ENCODE assay signal across 8 mouse cellular contexts in genomic region chr5:100820483-100821184, GRCm38 (mm10). TPM values are rescaled to one million over a fixed set of nuclear protein-coding genes. Genes with fewer than 3 reads are reported as not detected.
DNase-seq lines count a peak whose midpoint lies in the region; ATAC-seq and TF ChIP-seq lines count a peak whose summit lies in the region.

Abraxas1 (minus strand) TSS chr5:100820965.

- TF ChIP-seq CTCF in Patski (IDR thresholded peaks at IDR 0.05) = no peak

- H3K9me3 ChIP-seq in hindbrain, embryonic 13.5 days = no peaks in the 10 kb centered on the region

- in situ Hi-C loops in Patski (cut with MboI; ENCODE audit: low pct_unique_long_range_greater_than_20kb) = loop anchor here (5.0 to 10.0 kb wide), 2 partner anchors 92 to 844 kb away; partner anchors contain the start of gene Nkx6-1

- no peaks in the 10 kb centered on the region for H3K27me3 ChIP-seq in Patski
- 0 out of 2 replicates have a peak, but pooled peaks cover 4% of the 10 kb centered on the region for H3K27me3 ChIP-seq in hindbrain, embryonic 13.5 days

- peak within 1 kb of the TSS; percentile 81 for H3K4me3 ChIP-seq in hindbrain, embryonic 13.5 days

- peaks cover 5% of the 10 kb centered on the region for H3K4me1 ChIP-seq in hindbrain, embryonic 13.5 days (replicated peaks)

- H3K36me3 ChIP-seq in hindbrain, embryonic 13.5 days = peaks cover 6% of the 10 kb centered on the region

- H3K4me2 ChIP-seq in hindbrain, embryonic 13.5 days = peak within 1 kb of the TSS; percentile 88

- peak within 1 kb of the TSS; percentile 87 for H3K27ac ChIP-seq in hindbrain, embryonic 13.5 days

- DNase-seq in Patski (ENCODE audit: low read depth, low spot score) = no peak
- DNase-seq in cerebellum, postnatal 14 days = peak; percentile 85 to 90
- peak; percentile 57 to 82 for DNase-seq in frontal cortex, postnatal 14 days (ENCODE audit: low spot score in 2 of 2)
- peak; percentile 85 to 90 for DNase-seq in layer of hippocampus, postnatal 36 days
- DNase-seq in lung, postnatal 25 days (ENCODE audit: low spot score) = peak; percentile 80
- peak; percentile 71 for DNase-seq in retina, adult 2 months (ENCODE audit: low read depth, low spot score)
- DNase-seq in thymus, postnatal 25 days = peak; percentile 92

- peak; percentile 91 for ATAC-seq in Patski
- ATAC-seq in hindbrain, embryonic 13.5 days (ENCODE audit: low FRiP score) = peak; percentile 99

- H3K9ac ChIP-seq in hindbrain, embryonic 13.5 days = peak within 1 kb of the TSS; percentile 94

- CTCF ChIA-PET in Patski (lab: Charles Lee) = interaction anchor here (1.0 to 1.6 kb wide), 4 partner anchors 24 to 146 kb away, joined by 3 to 5 read pairs (median 4); partner anchors contain the start of gene Coq2

- under 1% methylated on average over 63 of the region's 63 CpGs for WGBS in hindbrain, embryonic 13.5 days

- POLR2A ChIA-PET in Patski (lab: Charles Lee) = interaction anchor here (1.0 kb wide), 1 partner anchor 26 kb away, joined by 4 read pairs; no protein-coding TSS in a partner anchor

RNA-seq across cellular contexts. Expression of gene Abraxas1, which starts in this region (rescaled TPM):
- 18.5 TPM for polyA plus RNA-seq in Patski (2021)
- 15.1 and 16.2 TPM in 2 replicates for polyA plus RNA-seq in hindbrain, embryonic 13.5 days (2015; fragmentation: Nextera tagmentation; extraction: Ambion mirVana)
- 1 to 10 TPM; 6.0 to 7.1 TPM for total RNA-seq in layer of hippocampus, postnatal 36 days (2021)
